Mouse (Mus musculus) adipocyte (in vitro differentiated cells): Measurements from ENCODE around the gene Lbr.
A peak's percentile ranks its signal among the peaks of the same experiment; 100 is the strongest.

ENCODE experiments used
- DNase-seq: peaks from one replicate; pipeline ENCODE4 v3.0.0-alpha.2; 2016; ENCODE audit warnings: low spot score

Gene Lbr

DNA sequence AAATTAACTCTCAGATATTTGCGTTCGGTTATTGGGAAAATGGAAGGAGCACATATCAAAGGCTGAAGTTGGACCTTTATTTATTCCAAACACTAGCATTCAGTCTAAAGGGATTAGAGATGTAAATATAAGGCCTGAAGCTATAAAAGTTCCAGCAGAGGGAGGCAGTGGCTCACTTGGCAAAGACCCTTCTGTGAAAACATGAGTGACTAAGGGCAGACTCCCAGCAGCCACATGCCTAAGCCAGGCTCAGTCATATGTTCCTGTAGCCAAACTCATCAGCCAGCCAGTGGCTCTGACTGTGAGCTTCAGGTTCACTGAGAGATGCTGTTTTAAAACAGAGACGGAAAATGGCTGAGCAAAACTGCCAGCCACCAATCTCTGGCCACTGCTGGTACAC, 71.0 kb downstream of the Lbr start:
- peak; percentile 11 for DNase-seq

DNA sequence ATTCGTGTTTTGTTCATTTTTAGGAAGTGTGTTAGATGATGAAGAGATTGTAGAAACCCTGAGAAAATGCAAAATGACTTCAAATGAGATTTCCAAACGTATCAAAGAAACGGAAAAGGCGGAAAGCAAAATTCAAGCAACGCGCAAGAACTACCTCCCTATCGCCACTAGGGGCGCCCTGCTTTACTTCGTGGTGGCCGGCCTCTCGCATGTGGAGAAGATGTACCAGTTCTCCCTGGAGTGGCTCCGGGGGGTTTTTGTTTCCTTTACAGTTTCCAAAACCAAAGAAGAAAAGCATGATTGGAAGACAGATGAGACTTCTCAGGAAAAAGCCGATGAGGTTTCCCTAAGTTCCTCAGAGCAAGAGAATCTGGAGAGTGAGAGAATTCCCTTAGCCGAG, 73.5 kb downstream of the Lbr start:
- no peak for DNase-seq
